Mouse (Mus musculus) kidney, embryonic 14.5 days (tissue): ENCODE results near the gene Apobec1. TPM values are rescaled to one million over a fixed set of nuclear protein-coding genes. Genes with fewer than 3 reads are reported as not detected.
A peak's percentile ranks its signal among the peaks of the same experiment; 100 is the strongest.

Source experiments
- ATAC-seq: fragments of 200-750 bp; cut with Nextera tagmentation; 2 replicates; pipeline ENCODE4 v1.8.0; 2017; ENCODE audit warnings: moderate number of reproducible peaks, mild to moderate bottlenecking, moderate TSS enrichment, moderate library complexity; ENCODE audit not compliant: low FRiP score, low TSS enrichment
- H3K27ac ChIP-seq: fragments of 300-500 bp; sonication (generic); 2 replicates; pipeline ENCODE4 v1.5.1; 2014; ENCODE audit warnings: low read depth, mild to moderate bottlenecking, low read length, moderate library complexity, mixed read lengths
- H3K27me3 ChIP-seq: fragments of 300-500 bp; sonication (generic); 2 replicates; pipeline ENCODE4 v1.6.1; 2014; ENCODE audit warnings: mild to moderate bottlenecking, low read length; ENCODE audit not compliant: control insufficient read depth, insufficient read depth
- H3K36me3 ChIP-seq: fragments of 300-500 bp; sonication (generic); 2 replicates; pipeline ENCODE4 v1.6.1; 2014; ENCODE audit warnings: low read length, mixed read lengths; ENCODE audit not compliant: control insufficient read depth, insufficient read depth
- H3K4me1 ChIP-seq: fragments of 300-500 bp; sonication (generic); 2 replicates; pipeline ENCODE4 v1.6.1; 2014; ENCODE audit warnings: low read length, mixed read lengths; ENCODE audit not compliant: control insufficient read depth, insufficient read depth
- H3K4me2 ChIP-seq: fragments of 300-500 bp; sonication (generic); replicated peaks from 2 replicates; pipeline ENCODE4 v1.6.1; 2014; ENCODE audit warnings: low read depth, mild to moderate bottlenecking, low read length
- H3K4me3 ChIP-seq: fragments of 300-500 bp; sonication (generic); 2 replicates; pipeline ENCODE4 v1.5.1; 2014; ENCODE audit warnings: mild to moderate bottlenecking, low read length
- H3K9ac ChIP-seq: fragments of 300-500 bp; sonication (generic); 2 replicates; pipeline ENCODE4 v1.6.1; 2014; ENCODE audit warnings: low read depth, mild to moderate bottlenecking, low read length, moderate library complexity
- H3K9me3 ChIP-seq: fragments of 300-500 bp; sonication (generic); 2 replicates; pipeline ENCODE4 v1.6.1; 2016; ENCODE audit warnings: low read length; ENCODE audit not compliant: control insufficient read depth
- WGBS: fragments of 180-500 bp; shearing (Covaris S2); extraction: QIAGEN DNeasy Blood & Tissue Kit; methylation state at CpG from one replicate; pipeline ENCODE4 v1.1.7; 2014; 5-methylcytosine and 5-hydroxymethylcytosine counted together
- polyA plus RNA-seq: library from polyadenylated mRNA; unstranded; fragments of >200 nt; fragmentation: Nextera tagmentation; extraction: Ambion mirVana; gene quantifications from 2 replicates; pipeline ENCODE4 v1.2.1, GENCODE M21; 2014

The Apobec1 gene
- polyA plus RNA-seq, 1 experiment from 2014 or later, result 2.7 TPM

DNA sequence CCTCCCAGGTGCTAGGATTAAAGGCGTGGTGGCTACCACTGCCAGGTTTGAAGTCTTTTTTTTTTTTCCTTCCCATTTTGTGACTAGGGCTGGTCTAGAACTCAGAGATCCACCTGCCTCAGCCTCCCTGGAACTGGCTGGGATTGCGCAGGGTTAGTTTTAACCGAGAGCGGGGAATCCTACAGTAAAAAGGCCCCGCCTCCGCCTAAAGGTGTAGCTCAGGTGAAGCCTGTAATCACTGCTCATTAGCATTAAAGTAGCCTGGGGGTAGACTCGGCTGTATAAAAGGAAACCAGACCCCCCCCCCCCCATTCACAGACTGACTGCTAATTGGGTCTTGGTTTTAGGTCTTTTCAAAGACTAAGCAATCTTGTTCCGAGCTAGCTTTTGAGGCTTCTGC lies 23.9 kb upstream of the Apobec1 start, which contains the start of gene Dppa3:
Dppa3 (plus strand) TSS at position 301 of the 400 bp plus-strand sequence.
- no peak within 1 kb of the TSS for H3K27ac ChIP-seq
- no peak within 1 kb of the TSS for H3K9ac ChIP-seq
- ATAC-seq, result no peak
- H3K4me1 ChIP-seq, result no peaks in the 10 kb centered on the region
- H3K9me3 ChIP-seq, result no peaks in the 10 kb centered on the region
- H3K4me2 ChIP-seq, result no peak within 1 kb of the TSS
- 92% methylated on average over 8 of the region's 8 CpGs for WGBS
- H3K4me3 ChIP-seq, result 0 out of 2 replicates have a peak within 1 kb of the TSS, but pooled peaks have one; percentile 7
- H3K27me3 ChIP-seq, result no peaks in the 10 kb centered on the region
- H3K36me3 ChIP-seq, result no peaks in the 10 kb centered on the region

DNA sequence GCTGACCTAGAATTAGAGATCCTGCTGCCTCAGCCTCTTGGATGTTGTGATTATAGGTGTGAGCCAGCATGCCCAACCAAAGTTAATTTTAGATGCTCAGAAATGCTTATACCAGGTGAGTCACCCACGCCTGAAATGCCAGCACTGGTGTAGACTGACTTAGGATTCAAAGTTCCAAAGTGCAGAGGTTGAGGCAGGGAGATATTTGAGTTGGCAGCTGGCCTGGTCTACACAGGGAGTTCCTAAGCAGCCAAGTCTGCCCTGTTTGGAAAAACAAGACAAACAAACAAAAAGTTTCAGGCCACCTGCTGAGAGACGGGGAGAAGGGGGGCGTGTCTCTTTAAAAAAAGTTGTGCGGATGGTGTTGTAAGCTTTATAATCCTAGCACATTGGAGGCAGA lies 22.9 kb upstream of the Apobec1 start:
- H3K27me3 ChIP-seq, result no peaks in the 10 kb centered on the region
- H3K9me3 ChIP-seq, result no peaks in the 10 kb centered on the region
- no peaks in the 10 kb centered on the region for H3K4me1 ChIP-seq
- no peak for ATAC-seq
- H3K4me2 ChIP-seq, result no peak overlapping the region
- H3K4me3 ChIP-seq, result no peak overlapping the region
- 82% methylated on average over 4 of the region's 4 CpGs for WGBS
- H3K36me3 ChIP-seq, result no peaks in the 10 kb centered on the region
- H3K9ac ChIP-seq, result no peak overlapping the region
- no peak overlapping the region for H3K27ac ChIP-seq

DNA sequence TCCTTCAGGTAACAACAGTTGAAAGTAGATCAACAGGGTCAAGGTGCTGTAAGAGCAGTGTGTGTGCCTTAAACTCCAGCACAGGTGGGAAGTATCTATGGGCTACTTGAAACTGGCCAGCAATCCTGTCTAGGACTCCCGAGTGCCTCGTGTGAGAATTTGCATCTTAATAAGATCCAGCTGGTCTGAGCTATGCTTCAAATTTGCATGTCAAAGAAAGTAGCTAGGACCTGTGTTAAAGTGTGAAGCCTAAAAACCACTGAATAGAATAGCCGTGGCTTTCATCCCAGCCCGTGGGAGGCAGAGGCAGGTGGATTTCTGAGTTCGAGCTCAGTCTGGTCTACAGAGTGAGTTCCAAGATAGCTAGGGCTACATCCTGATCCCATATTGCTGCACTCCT lies 22.2 kb upstream of the Apobec1 start:
- Histone ChIP-seq H3K36me3 (no peaks in the 10 kb centered on the region), H3K27ac (no peak overlapping the region), H3K4me2 (no peak overlapping the region), H3K27me3 (no peaks in the 10 kb centered on the region), H3K9ac (no peak overlapping the region), H3K4me3 (no peak overlapping the region), H3K9me3 (no peaks in the 10 kb centered on the region), H3K4me1 (no peaks in the 10 kb centered on the region)
- no peak for ATAC-seq
- 64% methylated on average over 5 of the region's 5 CpGs for WGBS

DNA sequence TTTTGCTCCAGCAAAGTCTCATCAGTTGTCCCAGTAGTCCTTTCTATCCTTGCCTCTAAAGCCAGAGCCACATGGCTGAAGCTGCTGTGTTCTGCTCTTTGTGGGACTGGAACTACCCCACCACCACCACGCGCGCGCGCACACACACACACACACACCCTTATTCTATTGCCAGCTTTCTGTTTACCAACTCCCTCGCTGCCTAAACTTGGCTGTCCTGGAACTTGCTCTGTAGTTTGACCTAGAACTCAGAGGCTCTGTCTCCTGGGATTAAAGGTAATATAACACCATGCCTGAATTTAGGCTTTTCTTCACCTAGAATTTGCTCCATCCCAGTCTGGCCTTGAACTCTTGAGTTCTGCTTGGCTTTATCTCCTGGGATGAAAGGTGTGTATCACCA lies 18.8 kb upstream of the Apobec1 start:
- Histone ChIP-seq H3K9ac (no peak overlapping the region), H3K27ac (no peak overlapping the region), H3K27me3 (no peaks in the 10 kb centered on the region), H3K4me1 (no peaks in the 10 kb centered on the region), H3K9me3 (no peaks in the 10 kb centered on the region), H3K4me2 (no peak overlapping the region), H3K36me3 (no peaks in the 10 kb centered on the region), H3K4me3 (no peak overlapping the region)
- ATAC-seq, result no peak
- WGBS, result 94% methylated on average over 6 of the region's 6 CpGs

DNA sequence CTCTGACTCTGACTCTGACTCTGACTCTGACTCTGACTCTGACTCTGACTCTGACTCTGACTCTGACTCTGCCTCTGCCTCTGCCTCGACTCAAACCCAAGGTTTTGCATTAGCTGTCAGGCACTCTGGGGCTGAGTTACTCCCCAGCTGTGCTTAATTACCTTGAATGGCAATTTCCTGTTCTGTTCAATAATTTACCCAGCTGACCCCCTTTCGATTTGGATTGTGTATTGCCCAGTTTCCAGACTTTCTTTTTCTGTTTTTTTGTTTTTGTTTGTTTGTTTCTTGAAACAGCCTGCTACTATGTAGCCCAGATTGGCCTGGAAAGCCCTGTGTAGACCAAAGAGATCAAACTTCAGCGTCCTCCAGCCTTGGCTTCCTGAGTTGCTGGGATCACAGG lies 13.8 kb upstream of the Apobec1 start:
- Histone ChIP-seq H3K4me3 (no peak overlapping the region), H3K27me3 (no peaks in the 10 kb centered on the region), H3K9me3 (no peaks in the 10 kb centered on the region), H3K27ac (no peak overlapping the region), H3K4me1 (no peaks in the 10 kb centered on the region), H3K9ac (no peak overlapping the region), H3K4me2 (no peak overlapping the region), H3K36me3 (no peaks in the 10 kb centered on the region)
- ATAC-seq, result no peak
- 65% methylated on average over 3 of the region's 3 CpGs for WGBS

DNA sequence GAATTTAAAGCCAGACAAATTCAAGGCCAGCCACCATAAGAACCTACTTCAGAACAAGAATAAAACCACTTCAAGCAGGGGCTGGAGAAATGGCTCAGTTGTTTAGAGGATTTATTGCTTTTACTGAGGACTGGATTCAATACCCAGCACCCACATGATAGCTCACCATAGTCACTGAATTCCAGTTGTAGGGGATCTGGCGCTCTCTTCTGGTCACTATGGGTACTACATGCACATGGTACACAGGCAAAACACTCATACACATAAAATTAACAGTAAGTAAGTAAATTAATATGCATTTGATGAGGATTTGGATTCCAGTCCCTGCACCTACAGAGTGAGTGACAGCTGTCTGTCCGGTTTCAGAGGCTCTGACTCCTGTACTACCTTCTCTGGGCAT lies 11.8 kb upstream of the Apobec1 start:
- Histone ChIP-seq H3K9me3 (no peaks in the 10 kb centered on the region), H3K27me3 (no peaks in the 10 kb centered on the region), H3K4me1 (no peaks in the 10 kb centered on the region), H3K4me3 (no peak overlapping the region), H3K27ac (no peak overlapping the region), H3K9ac (no peak overlapping the region), H3K36me3 (no peaks in the 10 kb centered on the region), H3K4me2 (no peak overlapping the region)
- ATAC-seq, result no peak
- WGBS, result 66% methylated on average over 2 of the region's 2 CpGs

DNA sequence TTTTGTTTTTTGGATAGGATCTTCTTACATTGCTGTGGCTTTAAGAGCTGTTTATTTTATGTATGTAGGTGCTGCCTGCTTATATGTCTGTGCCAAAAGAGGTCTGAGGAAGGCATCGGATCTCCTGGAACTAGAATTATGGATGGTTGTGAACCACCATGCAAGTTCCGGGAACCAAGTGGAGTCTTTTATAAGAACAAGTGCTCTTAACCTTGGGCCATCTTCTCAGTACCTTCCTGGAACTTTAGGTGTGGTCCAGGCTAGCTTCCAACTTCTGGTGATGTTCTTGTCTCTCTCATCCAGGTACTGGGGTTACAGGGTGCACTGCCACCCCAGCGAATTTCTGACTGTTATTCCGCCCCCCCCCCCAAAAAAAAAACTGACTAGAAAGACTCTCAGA lies 10.2 kb upstream of the Apobec1 start:
- no peak for ATAC-seq
- Histone ChIP-seq H3K4me2 (no peak overlapping the region), H3K9me3 (no peaks in the 10 kb centered on the region), H3K4me3 (no peak overlapping the region), H3K27me3 (no peaks in the 10 kb centered on the region), H3K36me3 (no peaks in the 10 kb centered on the region), H3K4me1 (no peaks in the 10 kb centered on the region), H3K27ac (no peak overlapping the region), H3K9ac (no peak overlapping the region)
- WGBS, result 81% methylated on average over 4 of the region's 4 CpGs

DNA sequence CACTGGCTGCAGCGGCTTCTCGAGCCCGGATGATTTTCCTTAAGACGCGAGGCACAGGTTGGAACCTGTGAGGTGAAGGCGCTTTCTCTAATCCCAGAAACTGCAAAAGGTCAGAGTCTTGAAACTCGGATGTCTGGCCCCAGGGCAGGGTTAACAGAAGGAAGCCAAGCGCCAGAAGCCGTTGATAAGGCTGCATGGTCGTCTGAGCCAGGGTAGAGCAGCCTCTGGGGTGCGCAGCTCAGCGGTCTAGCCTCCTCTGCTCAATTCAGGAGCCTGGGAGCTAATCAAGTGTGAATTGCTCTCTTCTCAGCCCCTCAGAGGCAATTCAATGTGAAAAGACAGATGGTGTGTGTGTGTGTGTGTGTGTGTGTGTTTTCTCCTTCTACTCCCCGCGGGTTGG lies 7.5 kb upstream of the Apobec1 start, which contains the start of gene Gdf3:
Gdf3 (minus strand) TSS at position 317 of the 400 bp plus-strand sequence.
- H3K4me2 ChIP-seq, result no peak within 1 kb of the TSS

DNA sequence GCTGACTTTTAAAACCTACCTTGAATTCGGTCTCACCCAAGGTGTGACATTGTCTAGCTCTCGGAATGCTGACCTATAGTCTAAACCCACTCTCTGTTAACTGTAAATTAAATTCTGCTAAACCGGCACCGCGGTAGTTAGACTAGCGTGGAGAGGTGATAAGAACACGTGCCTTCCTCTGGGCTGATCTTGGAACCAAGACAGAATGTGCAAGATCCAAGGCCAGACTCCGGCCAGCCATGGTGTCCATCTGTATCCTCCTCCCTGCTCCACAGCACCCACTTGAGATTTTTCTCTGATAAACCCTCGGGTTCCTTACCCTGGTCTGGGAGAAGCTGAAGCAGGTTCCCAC lies 7.1 kb upstream of the Apobec1 start:
- Histone ChIP-seq H3K36me3 (no peaks in the 10 kb centered on the region), H3K4me3 (no peak overlapping the region)
- no peak for ATAC-seq

More for the DNA sequence above, 7.5 kb upstream of the Apobec1 start, which contains the start of gene Gdf3:
- H3K36me3 ChIP-seq, result no peaks in the 10 kb centered on the region
- H3K27me3 ChIP-seq, result no peaks in the 10 kb centered on the region
- WGBS, result 67% methylated on average over 14 of the region's 14 CpGs
- H3K4me3 ChIP-seq, result no peak within 1 kb of the TSS
- no peak within 1 kb of the TSS for H3K27ac ChIP-seq
- ATAC-seq, result no peak
- H3K4me1 ChIP-seq, result no peaks in the 10 kb centered on the region
- H3K9ac ChIP-seq, result no peak within 1 kb of the TSS
- no peaks in the 10 kb centered on the region for H3K9me3 ChIP-seq

More for the DNA sequence above, 7.1 kb upstream of the Apobec1 start:
- Histone ChIP-seq H3K4me1 (no peaks in the 10 kb centered on the region), H3K27ac (no peak overlapping the region), H3K27me3 (no peaks in the 10 kb centered on the region), H3K9ac (no peak overlapping the region), H3K9me3 (no peaks in the 10 kb centered on the region), H3K4me2 (no peak overlapping the region)
- WGBS, result 69% methylated on average over 9 of the region's 9 CpGs
